Mouse (Mus musculus) bone marrow macrophage, adult 2 months (primary cell): ENCODE results near the gene Igf1r. TPM values are rescaled to one million over a fixed set of nuclear protein-coding genes. Genes with fewer than 3 reads are reported as not detected.

ENCODE experiments used
- H3K27ac ChIP-seq: 2 replicates; pipeline ENCODE4 v1.5.1; 2012; ENCODE audit warnings: low read depth, low read length; ENCODE audit not compliant: insufficient read depth
- H3K4me1 ChIP-seq: 2 replicates; pipeline ENCODE4 v1.6.1; 2012; ENCODE audit warnings: low read length; ENCODE audit not compliant: control insufficient read depth, insufficient read depth
- H3K4me3 ChIP-seq: 2 replicates; pipeline ENCODE4 v1.5.1; 2012; ENCODE audit warnings: mild to moderate bottlenecking, low read length, moderate library complexity; ENCODE audit not compliant: insufficient read depth
- CTCF ChIP-seq: IDR thresholded peaks from 2 replicates; pipeline ENCODE4 v1.5.1; 2012; ENCODE audit warnings: low read depth, mild to moderate bottlenecking, low read length, moderate library complexity
- POLR2A ChIP-seq: IDR thresholded peaks from 2 replicates; pipeline ENCODE4 v1.6.1; 2012; ENCODE audit warnings: mild to moderate bottlenecking, low read depth, low read length, borderline replicate concordance
- polyA plus RNA-seq: library from polyadenylated mRNA; stranded (reverse); fragments of >200 nt; gene quantifications from 2 replicates; pipeline ENCODE4 v1.2.4, GENCODE M21; 2012; ENCODE audit not compliant: missing spikeins, insufficient read depth, insufficient read length

The Igf1r gene
- polyA plus RNA-seq, 1 experiment, result 6.0 TPM

GRCm38 (mm10) chr7:68087496-68087895, 134.9 kb downstream of the Igf1r start:
- no peak overlapping the region for H3K4me3 ChIP-seq
- H3K4me1 ChIP-seq, result peaks cover 17% of the 10 kb centered on the region
- no peak for TF ChIP-seq POLR2A
- no peak for TF ChIP-seq CTCF
- H3K27ac ChIP-seq, result no peak overlapping the region

GRCm38 (mm10) chr7:68088825-68089224, 136.2 kb downstream of the Igf1r start:
- TF ChIP-seq CTCF (no peak), POLR2A (no peak)
- peaks cover 21% of the 10 kb centered on the region for H3K4me1 ChIP-seq
- no peak overlapping the region for H3K27ac ChIP-seq
- no peak overlapping the region for H3K4me3 ChIP-seq

- no peak overlapping the region for H3K4me3 ChIP-seq
- TF ChIP-seq CTCF, result no peak
- TF ChIP-seq POLR2A, result no peak
- no peak overlapping the region for H3K27ac ChIP-seq
- peaks cover 24% of the 10 kb centered on the region for H3K4me1 ChIP-seq
These were observed 137.1 kb downstream of the Igf1r start for GRCm38 (mm10) chr7:68089725-68090124.

- H3K4me3 ChIP-seq, result no peak overlapping the region
- peaks cover 24% of the 10 kb centered on the region for H3K4me1 ChIP-seq
- TF ChIP-seq POLR2A (no peak), CTCF (no peak)
These were observed 137.9 kb downstream of the Igf1r start for GRCm38 (mm10) chr7:68090576-68090975.

GRCm38 (mm10) chr7:68092304-68092978, 139.8 kb downstream of the Igf1r start:
- H3K27ac ChIP-seq, result no peak overlapping the region
- H3K4me3 ChIP-seq, result no peak overlapping the region
- H3K4me1 ChIP-seq, result peaks cover 12% of the 10 kb centered on the region
- TF ChIP-seq POLR2A (no peak), CTCF (no peak)

More at GRCm38 (mm10) chr7:68090576-68090975, 137.9 kb downstream of the Igf1r start:
- H3K27ac ChIP-seq, result no peak overlapping the region

- no peak overlapping the region for H3K4me3 ChIP-seq
- no peak overlapping the region for H3K27ac ChIP-seq
- peaks cover 9% of the 10 kb centered on the region for H3K4me1 ChIP-seq
- TF ChIP-seq POLR2A (no peak), CTCF (no peak)
These were observed 141.2 kb downstream of the Igf1r start for GRCm38 (mm10) chr7:68093817-68094216.

GRCm38 (mm10) chr7:68095574-68095973, 142.9 kb downstream of the Igf1r start:
- H3K4me3 ChIP-seq, result no peak overlapping the region
- H3K4me1 ChIP-seq, result peaks cover 9% of the 10 kb centered on the region
- H3K27ac ChIP-seq, result no peak overlapping the region
- TF ChIP-seq CTCF (no peak), POLR2A (no peak)

- H3K4me1 ChIP-seq, result peaks cover 9% of the 10 kb centered on the region
- H3K27ac ChIP-seq, result no peak overlapping the region
- TF ChIP-seq CTCF (no peak), POLR2A (no peak)
These were observed 143.8 kb downstream of the Igf1r start for GRCm38 (mm10) chr7:68096411-68096810.

GRCm38 (mm10) chr7:68097081-68097836, 144.6 kb downstream of the Igf1r start:
- no peak overlapping the region for H3K27ac ChIP-seq
- no peak for TF ChIP-seq CTCF
- TF ChIP-seq POLR2A, result no peak
- H3K4me3 ChIP-seq, result no peak overlapping the region
- peaks cover 10% of the 10 kb centered on the region for H3K4me1 ChIP-seq

More at GRCm38 (mm10) chr7:68096411-68096810, 143.8 kb downstream of the Igf1r start:
- no peak overlapping the region for H3K4me3 ChIP-seq

- Histone ChIP-seq H3K27ac (no peak overlapping the region), H3K4me3 (no peak overlapping the region), H3K4me1 (peaks cover 18% of the 10 kb centered on the region)
- TF ChIP-seq CTCF (no peak), POLR2A (no peak)
These were observed 145.5 kb downstream of the Igf1r start for GRCm38 (mm10) chr7:68098098-68098497.
